ENCODE assay signal across 20 mouse cellular contexts in genomic region chr14:97839275-97839674, GRCm38 (mm10).
"Had no signal": no experiment of that assay in that cellular context is flagged by ENCODE, and none has a peak within 500 bp of the region (broad histone marks: within the 10 kb centered on the region; RNA-seq: fewer than 3 reads in every experiment).

No protein-coding gene starts in this region.

- ATAC-seq: liver, embryonic 12.5 days; midbrain, embryonic 16.5 days had no signal

- H3K4me3 ChIP-seq: liver, embryonic 12.5 days; midbrain, embryonic 10.5 days; midbrain, embryonic 12.5 days; myocyte; neural tube, embryonic 13.5 days; neural tube, embryonic 15.5 days had no signal

- DNase-seq: lung, adult 18-20 months; lung, postnatal 10 days; lung, postnatal 4 days; midbrain, embryonic 14.5 days; retina, postnatal 1 day; right cerebral cortex, adult 18-20 months; right cerebral cortex, postnatal 25 days; right cerebral cortex, postnatal 4 days; spleen, adult 18-20 months; thymus, adult 18-20 months; thymus, postnatal 14 days; thymus, postnatal 36 days had no signal

- H3K9ac ChIP-seq: liver, embryonic 12.5 days; liver, embryonic 14.5 days; midbrain, embryonic 12.5 days; neural tube, embryonic 13.5 days; neural tube, embryonic 15.5 days had no signal

- H3K4me1 ChIP-seq: liver, embryonic 12.5 days; midbrain, embryonic 10.5 days; midbrain, embryonic 12.5 days; neural tube, embryonic 13.5 days; neural tube, embryonic 15.5 days had no signal

- H3K4me2 ChIP-seq: liver, embryonic 12.5 days; midbrain, embryonic 12.5 days; neural tube, embryonic 13.5 days; neural tube, embryonic 15.5 days had no signal

- H3K9me3 ChIP-seq: liver, embryonic 12.5 days; midbrain, embryonic 10.5 days; midbrain, embryonic 12.5 days; neural tube, embryonic 13.5 days; neural tube, embryonic 15.5 days had no signal

- H3K27ac ChIP-seq: liver, embryonic 12.5 days; liver, embryonic 14.5 days; midbrain, embryonic 10.5 days; midbrain, embryonic 12.5 days; neural tube, embryonic 13.5 days; neural tube, embryonic 15.5 days had no signal

- H3K36me3 ChIP-seq: liver, embryonic 12.5 days; midbrain, embryonic 12.5 days; neural tube, embryonic 13.5 days; neural tube, embryonic 15.5 days had no signal

- H3K27me3 ChIP-seq: liver, embryonic 12.5 days; midbrain, embryonic 12.5 days; neural tube, embryonic 13.5 days; neural tube, embryonic 15.5 days had no signal
